Mouse (Mus musculus) CH12.LX (cell line): Measurements from ENCODE around the gene B3gnt2.

ENCODE experiments used
- CHD1 ChIP-seq: IDR thresholded peaks from 2 replicates; pipeline ENCODE4 v1.6.1; 2012; ENCODE audit warnings: low read depth, low read length, improper control_type of control experiment, inconsistent platforms
- CTCF ChIP-seq, 2 experiments: IDR thresholded peaks in 1 of 2; conservative IDR thresholded peaks in 1 of 2; 2 replicates each; pipeline ENCODE4 v1.5.1; 2011 to 2012; ENCODE audit warnings: low read depth in 2 of 2, low read length in 2 of 2, improper control_type of control experiment in 1 of 2, inconsistent platforms in 1 of 2, mild to moderate bottlenecking in 1 of 2, moderate library complexity in 1 of 2
- ETS1 ChIP-seq: conservative IDR thresholded peaks from 2 replicates; pipeline ENCODE4 v1.6.1; 2012; ENCODE audit warnings: low read depth, mild to moderate bottlenecking, inconsistent platforms, low read length, improper control_type of control experiment, moderate library complexity
- POLR2A ChIP-seq: IDR thresholded peaks from 2 replicates; pipeline ENCODE4 v1.6.1; 2011; ENCODE audit warnings: low read depth, mild to moderate bottlenecking, improper control_type of control experiment, low read length
- RCOR1 ChIP-seq: conservative IDR thresholded peaks from 2 replicates; pipeline ENCODE4 v1.6.1; 2012; ENCODE audit warnings: low read depth, mild to moderate bottlenecking, inconsistent platforms, low read length, improper control_type of control experiment
- TBP ChIP-seq: conservative IDR thresholded peaks from 2 replicates; pipeline ENCODE4 v1.6.1; 2011; ENCODE audit warnings: low read depth, low read length, improper control_type of control experiment
- USF2 ChIP-seq: conservative IDR thresholded peaks from 2 replicates; pipeline ENCODE4 v1.6.1; 2011; ENCODE audit warnings: low read depth, low read length, improper control_type of control experiment
- ZMIZ1 ChIP-seq: IDR thresholded peaks from 2 replicates; pipeline ENCODE4 v1.6.1; 2012; ENCODE audit warnings: low read depth, mild to moderate bottlenecking, inconsistent platforms, low read length, improper control_type of control experiment

DNA sequence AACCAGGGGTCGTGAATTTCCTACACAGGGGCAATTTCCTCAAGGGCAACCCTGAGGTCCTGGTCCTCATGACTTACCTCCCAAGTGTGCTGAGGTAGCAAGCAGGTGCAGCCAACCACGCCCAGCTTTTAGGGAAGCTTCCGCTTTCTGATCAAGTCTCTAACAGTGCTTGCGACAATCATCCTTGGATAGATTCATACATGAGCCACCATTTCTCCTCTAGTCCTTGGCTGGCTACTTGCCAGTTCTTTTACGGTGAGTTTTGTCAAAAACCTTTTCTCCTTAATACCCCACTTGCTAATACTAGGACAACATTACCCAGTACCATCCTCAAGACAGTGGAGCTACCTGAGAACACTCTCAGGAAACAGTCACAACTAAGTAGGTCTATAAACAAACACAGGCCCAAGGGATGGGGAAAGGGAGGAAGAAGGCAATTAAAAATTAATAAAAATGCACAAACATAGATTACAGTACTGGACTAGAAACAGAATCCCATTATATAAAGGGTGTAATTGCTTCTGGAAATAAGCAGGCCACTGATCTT is 12.0 kb downstream of the B3gnt2 start:
- no peak; the same call in 1 of the 2 replicates for TF ChIP-seq POLR2A
- no peak for TF ChIP-seq TBP
- 0 out of 2 replicates have a peak, but pooled peaks have one; percentile 52 for TF ChIP-seq CHD1
- no peak for TF ChIP-seq RCOR1
- no peak for TF ChIP-seq USF2
- no peak for TF ChIP-seq CTCF (conservative IDR thresholded peaks at IDR 0.05 in 1 of 2, IDR thresholded peaks at IDR 0.05 in 1 of 2; ENCODE audit: low read depth in 2 of 2, low read length in 2 of 2)
- no peak; the same call in 1 of the 2 replicates for TF ChIP-seq ZMIZ1
- no peak for TF ChIP-seq ETS1
